Mouse (Mus musculus) neural tube, embryonic 11.5 days (tissue): ENCODE measurements around the gene Mfap4. TPM values are rescaled to one million over a fixed set of nuclear protein-coding genes. Genes with fewer than 3 reads are reported as not detected.

Experiments used
- ATAC-seq: fragments of 200-750 bp; cut with Nextera tagmentation; 2 replicates; pipeline ENCODE4 v1.8.0; 2017; ENCODE audit warnings: moderate number of reproducible peaks, mild to moderate bottlenecking, moderate TSS enrichment, moderate library complexity; ENCODE audit not compliant: insufficient read depth, low FRiP score, low TSS enrichment
- DNase-seq: peaks from one replicate; pipeline ENCODE4 v3.0.0-alpha.2; 2015; ENCODE audit warnings: low spot score
- H3K27ac ChIP-seq: fragments of 300-500 bp; sonication (generic); 2 replicates; pipeline ENCODE4 v1.5.1; 2014; ENCODE audit warnings: low read depth, mild to moderate bottlenecking, low read length
- H3K27me3 ChIP-seq: fragments of 300-500 bp; sonication (generic); 2 replicates; pipeline ENCODE4 v1.6.1; 2014; ENCODE audit warnings: mild to moderate bottlenecking, low read length, mixed read lengths; ENCODE audit not compliant: control insufficient read depth, insufficient read depth
- H3K36me3 ChIP-seq: fragments of 300-500 bp; sonication (generic); 2 replicates; pipeline ENCODE4 v1.6.1; 2014; ENCODE audit warnings: mild to moderate bottlenecking, low read length, moderate library complexity, mixed read lengths; ENCODE audit not compliant: control insufficient read depth, insufficient read depth
- H3K4me1 ChIP-seq: fragments of 300-500 bp; sonication (generic); 2 replicates; pipeline ENCODE4 v1.6.1; 2014; ENCODE audit warnings: low read length, mixed read lengths; ENCODE audit not compliant: control insufficient read depth, insufficient read depth
- H3K4me2 ChIP-seq: fragments of 300-500 bp; sonication (generic); 2 replicates; pipeline ENCODE4 v1.6.1; 2014; ENCODE audit warnings: low read depth, mild to moderate bottlenecking, moderate library complexity
- H3K4me3 ChIP-seq: fragments of 300-500 bp; sonication (generic); 2 replicates; pipeline ENCODE4 v1.5.1; 2014; ENCODE audit warnings: low read depth, low read length
- H3K9ac ChIP-seq: fragments of 300-500 bp; sonication (generic); 2 replicates; pipeline ENCODE4 v1.6.1; 2014; ENCODE audit warnings: mild to moderate bottlenecking, low read length
- H3K9me3 ChIP-seq: fragments of 300-500 bp; sonication (generic); 2 replicates; pipeline ENCODE4 v1.6.1; 2016; ENCODE audit warnings: low read length; ENCODE audit not compliant: control insufficient read depth
- WGBS: fragments of 180-500 bp; shearing (Covaris S2); extraction: QIAGEN DNeasy Blood & Tissue Kit; methylation state at CpG from one replicate; pipeline ENCODE4 v1.1.7; 2014; 5-methylcytosine and 5-hydroxymethylcytosine counted together
- polyA plus RNA-seq: library from polyadenylated mRNA; unstranded; fragments of >200 nt; fragmentation: Nextera tagmentation; extraction: Ambion mirVana; gene quantifications from 2 replicates; pipeline ENCODE4 v1.2.1, GENCODE M21; 2014

Mfap4 gene
- 119 and 127 TPM in 2 replicates for polyA plus RNA-seq

GRCm38 (mm10) chr11:61484613-61485540 is at the start of gene Mfap4:
Mfap4 (plus strand) TSS chr11:61485431.
- WGBS, result 8% methylated on average over 20 of the region's 20 CpGs
- Histone ChIP-seq H3K36me3 (peaks cover 12% of the 10 kb centered on the region), H3K27ac (peak within 1 kb of the TSS; percentile 97), H3K27me3 (no peaks in the 10 kb centered on the region), H3K4me3 (peak within 1 kb of the TSS; percentile 24), H3K4me1 (peaks cover 16% of the 10 kb centered on the region), H3K4me2 (peak within 1 kb of the TSS; percentile 41), H3K9ac (peak within 1 kb of the TSS; percentile 59), H3K9me3 (no peaks in the 10 kb centered on the region)
- DNase-seq, result peak; percentile 75
- peak; percentile 87 for ATAC-seq

- DNase-seq (no peak), ATAC-seq (no peak)
- Histone ChIP-seq H3K4me3 (no peak overlapping the region), H3K4me1 (no peaks in the 10 kb centered on the region), H3K27ac (no peak overlapping the region), H3K36me3 (no peaks in the 10 kb centered on the region), H3K27me3 (no peaks in the 10 kb centered on the region), H3K9me3 (no peaks in the 10 kb centered on the region), H3K4me2 (no peak overlapping the region), H3K9ac (no peak overlapping the region)
- WGBS, result 72% methylated on average over 1 of the region's 2 CpGs
Measured at GRCm38 (mm10) chr11:61436298-61436697, 48.9 kb upstream of the Mfap4 start.

- WGBS, result 74% methylated on average over 3 of the region's 3 CpGs
- ATAC-seq, result no peak
Measured at GRCm38 (mm10) chr11:61439170-61439569, 46.1 kb upstream of the Mfap4 start.

GRCm38 (mm10) chr11:61440416-61440815 is 44.8 kb upstream of the Mfap4 start:
- H3K9ac ChIP-seq, result no peak overlapping the region
- 97% methylated on average over 4 of the region's 4 CpGs for WGBS
- DNase-seq (no peak), ATAC-seq (no peak)
- H3K4me2 ChIP-seq, result no peak overlapping the region
- no peak overlapping the region for H3K4me3 ChIP-seq
- H3K36me3 ChIP-seq, result no peaks in the 10 kb centered on the region
- no peaks in the 10 kb centered on the region for H3K9me3 ChIP-seq
- H3K27me3 ChIP-seq, result no peaks in the 10 kb centered on the region
- no peaks in the 10 kb centered on the region for H3K4me1 ChIP-seq
- H3K27ac ChIP-seq, result no peak overlapping the region

More at GRCm38 (mm10) chr11:61439170-61439569, 46.1 kb upstream of the Mfap4 start:
- no peak overlapping the region for H3K27ac ChIP-seq
- no peak for DNase-seq
- no peaks in the 10 kb centered on the region for H3K4me1 ChIP-seq
- H3K4me3 ChIP-seq, result no peak overlapping the region
- H3K9me3 ChIP-seq, result no peaks in the 10 kb centered on the region
- no peaks in the 10 kb centered on the region for H3K27me3 ChIP-seq
- no peak overlapping the region for H3K9ac ChIP-seq
- no peak overlapping the region for H3K4me2 ChIP-seq
- H3K36me3 ChIP-seq, result no peaks in the 10 kb centered on the region

GRCm38 (mm10) chr11:61441670-61442069 is 43.6 kb upstream of the Mfap4 start:
- 83% methylated on average over 7 of the region's 7 CpGs for WGBS
- DNase-seq (no peak), ATAC-seq (no peak)
- H3K27me3 ChIP-seq, result no peaks in the 10 kb centered on the region
- H3K4me2 ChIP-seq, result no peak overlapping the region
- no peak overlapping the region for H3K27ac ChIP-seq
- H3K9me3 ChIP-seq, result no peaks in the 10 kb centered on the region
- no peaks in the 10 kb centered on the region for H3K36me3 ChIP-seq
- no peaks in the 10 kb centered on the region for H3K4me1 ChIP-seq
- no peak overlapping the region for H3K4me3 ChIP-seq
- H3K9ac ChIP-seq, result no peak overlapping the region

- Histone ChIP-seq H3K36me3 (no peaks in the 10 kb centered on the region), H3K4me2 (no peak overlapping the region), H3K27me3 (no peaks in the 10 kb centered on the region), H3K4me3 (no peak overlapping the region), H3K9ac (no peak overlapping the region), H3K27ac (no peak overlapping the region), H3K9me3 (no peaks in the 10 kb centered on the region), H3K4me1 (no peaks in the 10 kb centered on the region)
- ATAC-seq, result no peak
- DNase-seq, result no peak
- WGBS, result 87% methylated on average over 6 of the region's 6 CpGs
Measured at GRCm38 (mm10) chr11:61443807-61444206, 41.4 kb upstream of the Mfap4 start.

- Histone ChIP-seq H3K27ac (no peak overlapping the region), H3K4me2 (no peak overlapping the region), H3K4me3 (no peak overlapping the region), H3K36me3 (no peaks in the 10 kb centered on the region), H3K4me1 (no peaks in the 10 kb centered on the region), H3K9ac (no peak overlapping the region), H3K9me3 (no peaks in the 10 kb centered on the region), H3K27me3 (no peaks in the 10 kb centered on the region)
- ATAC-seq, result no peak
- no peak for DNase-seq
- WGBS, result 85% methylated on average over 8 of the region's 8 CpGs
Measured at GRCm38 (mm10) chr11:61447296-61447695, 37.9 kb upstream of the Mfap4 start.

GRCm38 (mm10) chr11:61448041-61448440 is 37.2 kb upstream of the Mfap4 start:
- no peak for ATAC-seq
- WGBS, result 74% methylated on average over 5 of the region's 5 CpGs
- Histone ChIP-seq H3K9ac (no peak overlapping the region), H3K36me3 (no peaks in the 10 kb centered on the region), H3K27me3 (no peaks in the 10 kb centered on the region), H3K9me3 (no peaks in the 10 kb centered on the region), H3K4me2 (no peak overlapping the region), H3K4me1 (no peaks in the 10 kb centered on the region), H3K4me3 (no peak overlapping the region), H3K27ac (no peak overlapping the region)
- no peak for DNase-seq
